ENCODE assay signal across 1 mouse cellular context in the genomic region with DNA sequence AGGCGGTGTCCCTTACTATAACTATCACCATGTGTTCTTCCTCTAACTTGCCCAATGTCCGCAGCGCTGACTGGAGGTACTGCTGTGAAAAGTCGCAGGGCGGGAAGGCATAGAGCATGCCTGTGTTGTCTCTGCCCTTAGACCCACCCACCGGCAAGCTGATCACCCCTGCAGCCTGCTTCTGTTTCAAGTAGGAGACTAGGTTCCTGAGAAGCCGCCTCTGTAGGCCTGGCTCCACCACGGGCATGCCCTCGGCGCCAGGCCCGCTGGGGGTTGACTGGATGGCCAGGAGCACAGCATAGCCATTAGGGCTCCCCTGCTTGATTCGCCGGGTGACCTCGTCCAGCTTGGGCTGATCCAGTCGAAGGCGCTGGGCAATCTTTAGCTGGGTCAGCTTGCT.
TF ChIP-seq lines count a peak whose summit lies in the region.

No protein-coding gene starts in this region.

TF ChIP-seq in CH12.LX, 34 proteins besides CTCF, POLR2A, EP300 and RAD21:
- TF ChIP-seq BHLHE40 (IDR thresholded peaks at IDR 0.05; ENCODE audit: low read depth, low read length) (no peak), POLR2AphosphoS2 (IDR thresholded peaks at IDR 0.05; ENCODE audit: low read depth, low read length) (no peak), ZC3H11A (IDR thresholded peaks at IDR 0.05; ENCODE audit: low read depth, low read length) (no peak), ZMIZ1 (IDR thresholded peaks at IDR 0.05; ENCODE audit: low read depth, low read length) (no peak), E2F4 (IDR thresholded peaks at IDR 0.05; ENCODE audit: insufficient replicate concordance, low read depth, low read length) (no peak), ELF1 (IDR thresholded peaks at IDR 0.05; ENCODE audit: low read depth, low read length) (no peak), MEF2A (IDR thresholded peaks at IDR 0.05; ENCODE audit: borderline replicate concordance, low read depth, low read length) (no peak), ZNF384 (IDR thresholded peaks at IDR 0.05; ENCODE audit: low read depth, low read length) (no peak), TBP (conservative IDR thresholded peaks at IDR 0.05; ENCODE audit: low read depth, low read length) (no peak), TCF12 (IDR thresholded peaks at IDR 0.05; ENCODE audit: low read depth, low read length) (no peak), CHD2 (IDR thresholded peaks at IDR 0.05; ENCODE audit: low read length) (no peak), MXI1 (IDR thresholded peaks at IDR 0.05; ENCODE audit: low read depth, low read length) (no peak; the same call in 1 of the 2 replicates), SIN3A (IDR thresholded peaks at IDR 0.05; ENCODE audit: low read length) (no peak), PAX5 (IDR thresholded peaks at IDR 0.05; ENCODE audit: low read length) (no peak), IRF4 (IDR thresholded peaks at IDR 0.05; ENCODE audit: low read depth, low read length) (no peak), NRF1 (IDR thresholded peaks at IDR 0.05; ENCODE audit: low read depth, low read length) (no peak), UBTF (IDR thresholded peaks at IDR 0.05; ENCODE audit: low read depth, low read length) (no peak), GABPA (IDR thresholded peaks at IDR 0.05; ENCODE audit: insufficient replicate concordance, low read depth, low read length) (no peak)
